Mouse (Mus musculus): ENCODE measurements around the gene S100a2. TPM values are rescaled to one million over a fixed set of nuclear protein-coding genes. Genes with fewer than 3 reads are reported as not detected.

The S100a2 gene
- polyA plus RNA-seq, 1 experiment from 2014 or later, result not detected

GRCm38 (mm10) chr3:90587361-90588101 is 2.5 kb upstream of the S100a2 start:
- Histone ChIP-seq H3K27me3 (ENCODE audit: control insufficient read depth, insufficient read depth, low read depth, low read length) (no peaks in the 10 kb centered on the region), H3K9ac (ENCODE audit: low read depth, low read length) (no peak overlapping the region), H3K4me1 (ENCODE audit: control insufficient read depth, insufficient read depth, low read length) (no peaks in the 10 kb centered on the region), H3K4me3 (ENCODE audit: low read depth, low read length) (no peak overlapping the region), H3K27ac (ENCODE audit: low read length) (no peak overlapping the region), H3K9me3 (replicated peaks; ENCODE audit: control insufficient read depth, low read length, poor library complexity, severe bottlenecking) (no peaks in the 10 kb centered on the region), H3K36me3 (ENCODE audit: control insufficient read depth, insufficient read depth, low read length) (no peaks in the 10 kb centered on the region), H3K4me2 (ENCODE audit: low read length) (no peak overlapping the region)
- WGBS, result 90% methylated on average over 14 of the region's 14 CpGs
- no peak for ATAC-seq

- Histone ChIP-seq H3K4me3 (ENCODE audit: low read depth, low read length) (no peak overlapping the region), H3K9me3 (replicated peaks; ENCODE audit: control insufficient read depth, low read length, poor library complexity, severe bottlenecking) (no peaks in the 10 kb centered on the region), H3K9ac (ENCODE audit: low read depth, low read length) (no peak overlapping the region), H3K4me2 (ENCODE audit: low read length) (no peak overlapping the region), H3K27ac (ENCODE audit: low read length) (no peak overlapping the region), H3K27me3 (ENCODE audit: control insufficient read depth, insufficient read depth, low read depth, low read length) (no peaks in the 10 kb centered on the region), H3K36me3 (ENCODE audit: control insufficient read depth, insufficient read depth, low read length) (no peaks in the 10 kb centered on the region), H3K4me1 (ENCODE audit: control insufficient read depth, insufficient read depth, low read length) (no peaks in the 10 kb centered on the region)
- ATAC-seq, result no peak
- 88% methylated on average over 6 of the region's 6 CpGs for WGBS
Observed at GRCm38 (mm10) chr3:90589390-90589789, 657 bp upstream of the S100a2 start.

DNA sequence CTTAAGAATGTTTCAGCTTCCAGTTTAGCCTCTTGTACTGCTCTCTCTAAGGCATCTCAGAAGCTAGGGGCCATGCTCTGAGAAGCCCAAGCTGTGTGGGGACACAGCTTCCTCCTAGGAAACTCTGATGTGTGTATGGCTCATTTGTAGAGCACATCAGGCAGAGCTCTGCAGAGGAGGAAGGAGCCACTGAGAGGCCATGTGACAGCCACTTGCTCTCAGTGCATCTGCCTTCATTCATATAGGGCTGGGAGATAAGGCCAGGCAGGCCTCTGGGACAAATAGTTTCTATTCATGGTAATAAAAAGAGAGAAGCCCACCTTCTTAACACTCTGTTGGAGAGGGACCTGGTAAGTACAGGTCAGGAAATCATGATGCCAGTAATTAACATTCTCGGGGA is 4.4 kb downstream of the S100a2 start:
- H3K4me2 ChIP-seq (ENCODE audit: low read length), result no peak overlapping the region
- WGBS, result 75% methylated on average over 1 of the region's 1 CpGs
- no peak for ATAC-seq

DNA sequence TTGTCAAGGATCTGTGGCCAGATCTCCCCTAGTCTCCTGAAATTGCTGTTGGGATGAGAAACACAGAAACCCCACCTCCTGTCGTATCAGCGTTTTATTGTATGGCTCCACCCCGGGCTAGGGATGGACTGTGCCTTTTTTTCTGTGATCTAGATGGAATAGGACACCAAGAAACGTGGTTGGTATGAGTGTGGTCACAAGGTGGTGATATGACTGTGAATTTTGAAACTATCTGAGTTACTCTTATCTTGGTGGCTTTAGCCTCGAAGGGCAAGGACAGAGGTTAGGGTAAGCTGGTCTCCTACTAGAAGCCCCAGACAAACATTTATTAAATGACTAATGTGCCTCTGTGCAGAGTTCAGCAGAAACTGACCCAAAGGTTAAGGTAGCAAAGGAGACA is 5.5 kb downstream of the S100a2 start:
- no peak overlapping the region for H3K9ac ChIP-seq (ENCODE audit: low read depth, low read length)
- H3K27me3 ChIP-seq (ENCODE audit: control insufficient read depth, insufficient read depth, low read depth, low read length), result no peaks in the 10 kb centered on the region
- no peak overlapping the region for H3K4me2 ChIP-seq (ENCODE audit: low read length)
- H3K4me1 ChIP-seq (ENCODE audit: control insufficient read depth, insufficient read depth, low read length), result no peaks in the 10 kb centered on the region
- no peaks in the 10 kb centered on the region for H3K9me3 ChIP-seq (replicated peaks; ENCODE audit: control insufficient read depth, low read length, poor library complexity, severe bottlenecking)
- H3K4me3 ChIP-seq (ENCODE audit: low read depth, low read length), result no peak overlapping the region
- WGBS, result 84% methylated on average over 5 of the region's 5 CpGs
- H3K27ac ChIP-seq (ENCODE audit: low read length), result no peak overlapping the region
- ATAC-seq, result no peak
- no peaks in the 10 kb centered on the region for H3K36me3 ChIP-seq (ENCODE audit: control insufficient read depth, insufficient read depth, low read length)

More for the DNA sequence above, 4.4 kb downstream of the S100a2 start:
- Histone ChIP-seq H3K27me3 (ENCODE audit: control insufficient read depth, insufficient read depth, low read depth, low read length) (no peaks in the 10 kb centered on the region), H3K9ac (ENCODE audit: low read depth, low read length) (no peak overlapping the region), H3K4me3 (ENCODE audit: low read depth, low read length) (no peak overlapping the region), H3K36me3 (ENCODE audit: control insufficient read depth, insufficient read depth, low read length) (no peaks in the 10 kb centered on the region), H3K9me3 (replicated peaks; ENCODE audit: control insufficient read depth, low read length, poor library complexity, severe bottlenecking) (no peaks in the 10 kb centered on the region), H3K4me1 (ENCODE audit: control insufficient read depth, insufficient read depth, low read length) (no peaks in the 10 kb centered on the region), H3K27ac (ENCODE audit: low read length) (no peak overlapping the region)

DNA sequence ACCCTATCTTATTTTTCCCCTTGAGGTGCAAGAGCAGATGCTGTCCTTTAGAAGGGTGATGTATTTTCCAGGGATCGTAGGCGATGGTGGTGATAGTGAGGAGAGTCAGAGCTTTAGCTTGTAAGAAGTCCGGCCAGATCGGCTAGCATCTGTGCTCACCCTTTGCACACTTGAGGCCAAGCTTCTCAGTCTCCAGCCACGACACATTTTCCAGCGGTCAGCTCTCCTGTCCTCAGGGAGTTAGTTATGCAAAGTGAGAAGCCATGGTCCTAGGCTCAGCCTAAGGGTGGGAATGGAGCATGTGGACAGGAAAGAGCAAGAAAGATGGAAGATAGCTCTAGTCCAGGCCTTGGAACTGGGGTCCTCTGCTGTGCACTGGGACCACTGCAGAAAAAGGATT is 6.8 kb downstream of the S100a2 start:
- WGBS, result 89% methylated on average over 6 of the region's 6 CpGs
- no peak overlapping the region for H3K4me2 ChIP-seq (ENCODE audit: low read length)

GRCm38 (mm10) chr3:90597736-90598135 is 7.7 kb downstream of the S100a2 start:
- no peak overlapping the region for H3K4me2 ChIP-seq (ENCODE audit: low read length)
- no peaks in the 10 kb centered on the region for H3K9me3 ChIP-seq (replicated peaks; ENCODE audit: control insufficient read depth, low read length, poor library complexity, severe bottlenecking)
- no peak overlapping the region for H3K9ac ChIP-seq (ENCODE audit: low read depth, low read length)
- no peak for ATAC-seq
- H3K27me3 ChIP-seq (ENCODE audit: control insufficient read depth, insufficient read depth, low read depth, low read length), result no peaks in the 10 kb centered on the region
- no peak overlapping the region for H3K27ac ChIP-seq (ENCODE audit: low read length)
- no peak overlapping the region for H3K4me3 ChIP-seq (ENCODE audit: low read depth, low read length)
- H3K4me1 ChIP-seq (ENCODE audit: control insufficient read depth, insufficient read depth, low read length), result no peaks in the 10 kb centered on the region
- 62% methylated on average over 6 of the region's 6 CpGs for WGBS
- no peaks in the 10 kb centered on the region for H3K36me3 ChIP-seq (ENCODE audit: control insufficient read depth, insufficient read depth, low read length)

More for the DNA sequence above, 6.8 kb downstream of the S100a2 start:
- Histone ChIP-seq H3K4me3 (ENCODE audit: low read depth, low read length) (no peak overlapping the region), H3K27me3 (ENCODE audit: control insufficient read depth, insufficient read depth, low read depth, low read length) (no peaks in the 10 kb centered on the region), H3K9ac (ENCODE audit: low read depth, low read length) (no peak overlapping the region), H3K27ac (ENCODE audit: low read length) (no peak overlapping the region), H3K36me3 (ENCODE audit: control insufficient read depth, insufficient read depth, low read length) (no peaks in the 10 kb centered on the region), H3K9me3 (replicated peaks; ENCODE audit: control insufficient read depth, low read length, poor library complexity, severe bottlenecking) (no peaks in the 10 kb centered on the region), H3K4me1 (ENCODE audit: control insufficient read depth, insufficient read depth, low read length) (no peaks in the 10 kb centered on the region)
- no peak for ATAC-seq

- WGBS, result 76% methylated on average over 4 of the region's 4 CpGs
Observed at GRCm38 (mm10) chr3:90598212-90598611, 8.2 kb downstream of the S100a2 start.

GRCm38 (mm10) chr3:90599401-90599800 is 9.4 kb downstream of the S100a2 start:
- Histone ChIP-seq H3K9me3 (replicated peaks; ENCODE audit: control insufficient read depth, low read length, poor library complexity, severe bottlenecking) (no peaks in the 10 kb centered on the region), H3K4me2 (ENCODE audit: low read length) (no peak overlapping the region)
- WGBS, result 76% methylated on average over 3 of the region's 3 CpGs

More at GRCm38 (mm10) chr3:90598212-90598611, 8.2 kb downstream of the S100a2 start:
- ATAC-seq, result no peak
- no peak overlapping the region for H3K27ac ChIP-seq (ENCODE audit: low read length)
- H3K27me3 ChIP-seq (ENCODE audit: control insufficient read depth, insufficient read depth, low read depth, low read length), result no peaks in the 10 kb centered on the region
- no peak overlapping the region for H3K4me2 ChIP-seq (ENCODE audit: low read length)
- no peak overlapping the region for H3K4me3 ChIP-seq (ENCODE audit: low read depth, low read length)
- H3K4me1 ChIP-seq (ENCODE audit: control insufficient read depth, insufficient read depth, low read length), result no peaks in the 10 kb centered on the region
- no peaks in the 10 kb centered on the region for H3K9me3 ChIP-seq (replicated peaks; ENCODE audit: control insufficient read depth, low read length, poor library complexity, severe bottlenecking)
- no peaks in the 10 kb centered on the region for H3K36me3 ChIP-seq (ENCODE audit: control insufficient read depth, insufficient read depth, low read length)
- no peak overlapping the region for H3K9ac ChIP-seq (ENCODE audit: low read depth, low read length)

GRCm38 (mm10) chr3:90600036-90600435 is 10.0 kb downstream of the S100a2 start:
- H3K27me3 ChIP-seq (ENCODE audit: control insufficient read depth, insufficient read depth, low read depth, low read length), result no peaks in the 10 kb centered on the region
- no peak overlapping the region for H3K4me2 ChIP-seq (ENCODE audit: low read length)
- no peak overlapping the region for H3K27ac ChIP-seq (ENCODE audit: low read length)
- H3K9ac ChIP-seq (ENCODE audit: low read depth, low read length), result no peak overlapping the region
- H3K4me1 ChIP-seq (ENCODE audit: control insufficient read depth, insufficient read depth, low read length), result no peaks in the 10 kb centered on the region; the same call in 1 of the 2 replicates
- no peak for ATAC-seq
- H3K36me3 ChIP-seq (ENCODE audit: control insufficient read depth, insufficient read depth, low read length), result no peaks in the 10 kb centered on the region
- H3K9me3 ChIP-seq (replicated peaks; ENCODE audit: control insufficient read depth, low read length, poor library complexity, severe bottlenecking), result no peaks in the 10 kb centered on the region
- 83% methylated on average over 6 of the region's 6 CpGs for WGBS
- H3K4me3 ChIP-seq (ENCODE audit: low read depth, low read length), result no peak overlapping the region

More at GRCm38 (mm10) chr3:90599401-90599800, 9.4 kb downstream of the S100a2 start:
- no peak overlapping the region for H3K4me3 ChIP-seq (ENCODE audit: low read depth, low read length)
- H3K4me1 ChIP-seq (ENCODE audit: control insufficient read depth, insufficient read depth, low read length), result no peaks in the 10 kb centered on the region
- H3K27me3 ChIP-seq (ENCODE audit: control insufficient read depth, insufficient read depth, low read depth, low read length), result no peaks in the 10 kb centered on the region
- no peak overlapping the region for H3K27ac ChIP-seq (ENCODE audit: low read length)
- no peak for ATAC-seq
- H3K9ac ChIP-seq (ENCODE audit: low read depth, low read length), result no peak overlapping the region
- no peaks in the 10 kb centered on the region for H3K36me3 ChIP-seq (ENCODE audit: control insufficient read depth, insufficient read depth, low read length)

Data from midbrain, embryonic 16.5 days (tissue).